Mouse (Mus musculus) neural tube, embryonic 15.5 days (tissue): ENCODE data around the gene Med16. TPM values are rescaled to one million over a fixed set of nuclear protein-coding genes. Genes with fewer than 3 reads are reported as not detected.
A peak's percentile ranks its signal among the peaks of the same experiment; 100 is the strongest.
"Not testable (repeated sequence)": the region's sequence is repeated elsewhere in the genome, so short reads cannot be mapped to it uniquely, and the experiment has no call there.

ENCODE experiments used
- ATAC-seq: fragments of 200-750 bp; cut with Nextera tagmentation; 2 replicates; pipeline ENCODE4 v1.8.0; 2017; ENCODE audit warnings: mild to moderate bottlenecking, moderate TSS enrichment, moderate library complexity; ENCODE audit not compliant: low FRiP score
- H3K27ac ChIP-seq: fragments of 300-500 bp; sonication (generic); replicated peaks from 2 replicates; pipeline ENCODE4 v1.5.1; 2015; ENCODE audit warnings: mild to moderate bottlenecking, inconsistent platforms
- H3K27me3 ChIP-seq: fragments of 300-500 bp; sonication (generic); replicated peaks from 2 replicates; pipeline ENCODE4 v1.6.1; 2015; ENCODE audit warnings: inconsistent platforms
- H3K36me3 ChIP-seq: fragments of 300-500 bp; sonication (generic); 2 replicates; pipeline ENCODE4 v1.6.1; 2015; ENCODE audit warnings: inconsistent platforms
- H3K4me1 ChIP-seq: fragments of 300-500 bp; sonication (generic); 2 replicates; pipeline ENCODE4 v1.6.1; 2015; ENCODE audit warnings: inconsistent platforms
- H3K4me2 ChIP-seq: fragments of 300-500 bp; sonication (generic); 2 replicates; pipeline ENCODE4 v1.6.1; 2015; ENCODE audit warnings: inconsistent platforms, mild to moderate bottlenecking, moderate library complexity
- H3K4me3 ChIP-seq: fragments of 300-500 bp; sonication (generic); replicated peaks from 2 replicates; pipeline ENCODE4 v1.5.1; 2015; ENCODE audit warnings: mild to moderate bottlenecking, inconsistent platforms
- H3K9ac ChIP-seq: fragments of 300-500 bp; sonication (generic); replicated peaks from 2 replicates; pipeline ENCODE4 v1.6.1; 2015; ENCODE audit warnings: mild to moderate bottlenecking, inconsistent platforms
- H3K9me3 ChIP-seq: fragments of 300-500 bp; sonication (generic); replicated peaks from 2 replicates; pipeline ENCODE4 v1.6.1; 2016; ENCODE audit warnings: inconsistent platforms
- WGBS: fragments of 180-500 bp; shearing (Covaris S2); methylation state at CpG from one replicate; pipeline ENCODE4 v1.1.7; 2015; ENCODE audit warnings: mixed read lengths; 5-methylcytosine and 5-hydroxymethylcytosine counted together
- polyA plus RNA-seq: library from polyadenylated mRNA; unstranded; fragments of >200 nt; fragmentation: Nextera tagmentation; extraction: Ambion mirVana; gene quantifications from 2 replicates; pipeline ENCODE4 v1.2.1, GENCODE M21; 2015

The Med16 gene
- polyA plus RNA-seq, 1 experiment from 2014 or later, result 44.9 TPM

GRCm38 (mm10) chr10:79912412-79912811 lies 3.7 kb upstream of the Med16 start:
- Histone ChIP-seq H3K27me3 (no peaks in the 10 kb centered on the region), H3K4me1 (peaks cover 48% of the 10 kb centered on the region), H3K9me3 (no peaks in the 10 kb centered on the region), H3K4me2 (no peak overlapping the region), H3K27ac (no peak overlapping the region), H3K4me3 (no peak overlapping the region), H3K9ac (no peak overlapping the region), H3K36me3 (peaks cover 21% of the 10 kb centered on the region)
- 67% methylated on average over 20 of the region's 20 CpGs for WGBS
- ATAC-seq, result no peak

- Histone ChIP-seq H3K4me2 (peak within 1 kb of the TSS; percentile 61), H3K27ac (peak within 1 kb of the TSS; percentile 99), H3K27me3 (no peaks in the 10 kb centered on the region), H3K36me3 (peaks cover 30% of the 10 kb centered on the region), H3K9ac (0 out of 2 replicates have a peak within 1 kb of the TSS, but pooled peaks have one; percentile 33), H3K9me3 (no peaks in the 10 kb centered on the region), H3K4me1 (peaks cover 37% of the 10 kb centered on the region), H3K4me3 (no peak within 1 kb of the TSS)
- 94% methylated on average over 4 of the region's 4 CpGs for WGBS
- ATAC-seq, result no peak
Measured at GRCm38 (mm10) chr10:79910556-79910955, 1.8 kb upstream of the Med16 start, which contains the start of gene Gm26602. Gene Gm26602, plus strand, starts transcription at chr10:79910856.

GRCm38 (mm10) chr10:79909092-79909922 lies 584 bp upstream of the Med16 start:
- peak; percentile 69 for ATAC-seq
- Histone ChIP-seq H3K9me3 (no peaks in the 10 kb centered on the region), H3K4me2 (peak overlapping the region; percentile 61), H3K36me3 (peaks cover 39% of the 10 kb centered on the region), H3K4me3 (peak overlapping the region; percentile 60), H3K9ac (peak overlapping the region; percentile 90), H3K4me1 (peaks cover 24% of the 10 kb centered on the region), H3K27ac (peak overlapping the region; percentile 99), H3K27me3 (no peaks in the 10 kb centered on the region)
- 20% methylated on average over 14 of the region's 14 CpGs for WGBS

- peak overlapping the region; percentile 60; the same call in 1 of the 2 replicates for H3K4me3 ChIP-seq
- 0 out of 2 replicates have a peak, but pooled peaks cover 3% of the 10 kb centered on the region for H3K27me3 ChIP-seq
- WGBS, result 95% methylated on average over 10 of the region's 10 CpGs
- H3K9ac ChIP-seq, result no peak overlapping the region
- peak overlapping the region; percentile 61; the same call in 1 of the 2 replicates for H3K4me2 ChIP-seq
- H3K9me3 ChIP-seq, result no peaks in the 10 kb centered on the region
- no peak for ATAC-seq
- peaks cover 48% of the 10 kb centered on the region for H3K36me3 ChIP-seq
- peaks cover 16% of the 10 kb centered on the region for H3K4me1 ChIP-seq
- no peak overlapping the region for H3K27ac ChIP-seq
Measured at GRCm38 (mm10) chr10:79907415-79907814, 1.3 kb downstream of the Med16 start.

GRCm38 (mm10) chr10:79906712-79907111 lies 2.0 kb downstream of the Med16 start:
- ATAC-seq, result no peak
- Histone ChIP-seq H3K4me3 (no peak overlapping the region), H3K36me3 (peaks cover 48% of the 10 kb centered on the region), H3K27me3 (0 out of 2 replicates have a peak, but pooled peaks cover 3% of the 10 kb centered on the region), H3K9ac (no peak overlapping the region), H3K4me2 (no peak overlapping the region), H3K9me3 (no peaks in the 10 kb centered on the region), H3K4me1 (peaks cover 16% of the 10 kb centered on the region), H3K27ac (no peak overlapping the region)
- WGBS, result 96% methylated on average over 9 of the region's 9 CpGs

- Histone ChIP-seq H3K27me3 (0 out of 2 replicates have a peak, but pooled peaks cover 3% of the 10 kb centered on the region), H3K4me3 (no peak overlapping the region), H3K4me1 (peaks cover 14% of the 10 kb centered on the region), H3K4me2 (no peak overlapping the region), H3K27ac (0 out of 2 replicates have a peak overlapping the region, but pooled peaks have one; percentile 37), H3K9me3 (no peaks in the 10 kb centered on the region), H3K9ac (no peak overlapping the region; the same call in none of the 2 replicates), H3K36me3 (peaks cover 52% of the 10 kb centered on the region)
- ATAC-seq, result peak; percentile 56; the same call in 1 of the 2 replicates
- 22% methylated on average over 2 of the region's 2 CpGs for WGBS
Measured at GRCm38 (mm10) chr10:79900951-79901410, 7.7 kb downstream of the Med16 start.

- Histone ChIP-seq H3K4me1 (peaks cover 14% of the 10 kb centered on the region), H3K4me2 (no peak overlapping the region), H3K36me3 (peaks cover 38% of the 10 kb centered on the region), H3K9ac (no peak overlapping the region), H3K27me3 (no peaks in the 10 kb centered on the region), H3K4me3 (no peak overlapping the region), H3K27ac (no peak overlapping the region), H3K9me3 (no peaks in the 10 kb centered on the region)
- no peak for ATAC-seq
- 53% methylated on average over 20 of the region's 20 CpGs for WGBS
Measured at GRCm38 (mm10) chr10:79897316-79898245, 11.1 kb downstream of the Med16 start.

- Histone ChIP-seq H3K27ac (no peak overlapping the region), H3K4me1 (peaks cover 14% of the 10 kb centered on the region), H3K27me3 (no peaks in the 10 kb centered on the region), H3K4me3 (no peak overlapping the region), H3K9ac (no peak overlapping the region), H3K4me2 (no peak overlapping the region), H3K36me3 (peaks cover 33% of the 10 kb centered on the region), H3K9me3 (no peaks in the 10 kb centered on the region)
- 83% methylated on average over 13 of the region's 13 CpGs for WGBS
- no peak for ATAC-seq
Measured at GRCm38 (mm10) chr10:79896814-79897213, 11.9 kb downstream of the Med16 start.

DNA sequence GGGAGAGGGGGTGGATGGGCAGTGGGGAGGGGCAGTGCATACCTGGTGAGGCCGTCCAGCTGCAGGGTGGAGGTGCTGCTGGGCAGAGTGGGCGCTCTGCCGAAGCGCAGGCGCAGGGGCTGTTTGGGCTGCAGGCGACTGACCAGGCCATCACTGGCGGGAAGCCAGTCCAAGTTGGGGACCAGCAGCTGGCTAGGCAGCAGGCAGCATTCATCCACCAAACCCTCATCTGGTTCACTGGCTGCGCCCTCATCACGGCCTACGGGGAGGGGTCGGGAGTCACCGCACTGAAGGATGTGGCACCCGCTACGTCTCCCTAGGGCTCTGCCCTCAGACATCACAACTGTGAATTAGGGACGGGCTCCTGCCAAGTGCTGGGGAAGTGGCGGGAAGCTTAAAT lies 12.4 kb downstream of the Med16 start:
- Histone ChIP-seq H3K9ac (no peak overlapping the region), H3K4me3 (no peak overlapping the region), H3K36me3 (peaks cover 33% of the 10 kb centered on the region), H3K4me2 (no peak overlapping the region), H3K27ac (no peak overlapping the region), H3K9me3 (no peaks in the 10 kb centered on the region), H3K27me3 (no peaks in the 10 kb centered on the region; the same call in 1 of the 2 replicates), H3K4me1 (peaks cover 11% of the 10 kb centered on the region)
- 90% methylated on average over 15 of the region's 16 CpGs for WGBS
- ATAC-seq, result no peak

GRCm38 (mm10) chr10:79892451-79893118 lies 16.1 kb downstream of the Med16 start:
- H3K4me3 ChIP-seq, H3K9me3 ChIP-seq, H3K4me1 ChIP-seq, ATAC-seq, H3K9ac ChIP-seq, H3K27ac ChIP-seq, H3K4me2 ChIP-seq, H3K27me3 ChIP-seq: not testable (repeated sequence)
- peaks cover 17% of the 10 kb centered on the region; the same call in 1 of the 2 replicates for H3K36me3 ChIP-seq
- WGBS, result 43% methylated on average over 22 of the region's 22 CpGs

DNA sequence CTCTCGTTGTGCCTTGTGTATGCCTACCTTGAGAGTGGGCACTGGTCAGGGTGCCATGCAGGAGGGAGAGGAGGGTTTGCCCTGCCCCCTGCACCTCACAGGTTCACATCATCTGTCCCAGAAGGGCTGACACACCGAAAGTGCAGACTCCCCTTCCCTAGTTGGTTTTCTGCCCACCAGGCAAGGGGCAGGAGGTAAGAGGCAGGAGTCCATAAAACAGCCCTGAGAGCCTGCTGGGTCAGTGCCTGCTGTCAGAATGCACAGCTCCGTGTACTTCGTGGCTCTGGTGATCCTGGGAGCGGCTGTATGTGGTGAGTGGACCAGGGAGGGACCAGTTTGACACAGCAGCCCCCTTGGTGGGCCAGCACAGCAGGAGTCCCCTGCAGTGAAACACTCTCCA lies 18.1 kb downstream of the Med16 start, which contains the start of gene Cfd:
Gene Cfd, plus strand, starts transcription at position 184 of the 400 bp plus-strand sequence.
- 45% methylated on average over 5 of the region's 5 CpGs for WGBS
- no peaks in the 10 kb centered on the region for H3K4me1 ChIP-seq
- H3K9me3 ChIP-seq, result no peaks in the 10 kb centered on the region
- H3K27me3 ChIP-seq, result no peaks in the 10 kb centered on the region; the same call in 1 of the 2 replicates
- H3K27ac ChIP-seq, result no peak within 1 kb of the TSS
- no peak within 1 kb of the TSS for H3K4me2 ChIP-seq
- no peak within 1 kb of the TSS for H3K4me3 ChIP-seq
- 0 out of 2 replicates have a peak, but pooled peaks cover 6% of the 10 kb centered on the region for H3K36me3 ChIP-seq
- no peak for ATAC-seq
- H3K9ac ChIP-seq, result no peak within 1 kb of the TSS
